Mouse (Mus musculus) right cerebral cortex, postnatal 4 days (tissue): ENCODE measurements around the gene Atad2b.
A peak's percentile ranks its signal among the peaks of the same experiment; 100 is the strongest.
"Not testable (repeated sequence)": the region's sequence is repeated elsewhere in the genome, so short reads cannot be mapped to it uniquely, and the experiment has no call there.

Experiments
- DNase-seq: peaks from one replicate; pipeline ENCODE4 v3.0.0-alpha.2; 2022

Atad2b gene

GRCm38 (mm10) chr12:4911716-4912115, 5.4 kb upstream of the Atad2b start:
- no peak for DNase-seq

GRCm38 (mm10) chr12:4914441-4914840, 2.7 kb upstream of the Atad2b start:
- DNase-seq = no peak

GRCm38 (mm10) chr12:4914944-4915343, 2.2 kb upstream of the Atad2b start:
- no peak for DNase-seq

- DNase-seq = peak; percentile 38
Measured at GRCm38 (mm10) chr12:4917805-4918591, 845 bp downstream of the Atad2b start.

GRCm38 (mm10) chr12:4928197-4928596, 11.0 kb downstream of the Atad2b start:
- DNase-seq = no peak

GRCm38 (mm10) chr12:4930820-4931548, 13.8 kb downstream of the Atad2b start:
- no peak for DNase-seq

- no peak for DNase-seq
Measured at GRCm38 (mm10) chr12:4952272-4952671, 35.1 kb downstream of the Atad2b start.

GRCm38 (mm10) chr12:4953156-4953555, 36.0 kb downstream of the Atad2b start:
- DNase-seq = no peak

- DNase-seq = peak; percentile 89
Measured at GRCm38 (mm10) chr12:4972939-4973338, 55.8 kb downstream of the Atad2b start.

GRCm38 (mm10) chr12:4978324-4978723, 61.2 kb downstream of the Atad2b start:
- DNase-seq = no peak

- no peak for DNase-seq
Measured at GRCm38 (mm10) chr12:4996981-4997380, 79.8 kb downstream of the Atad2b start.

GRCm38 (mm10) chr12:5005338-5005737, 88.2 kb downstream of the Atad2b start:
- DNase-seq = no peak

- DNase-seq = not testable (repeated sequence)
Measured at GRCm38 (mm10) chr12:5005776-5006175, 88.6 kb downstream of the Atad2b start.

GRCm38 (mm10) chr12:5008638-5009037, 91.5 kb downstream of the Atad2b start:
- DNase-seq = not testable (repeated sequence)

- no peak for DNase-seq
Measured at GRCm38 (mm10) chr12:5025226-5025861, 108.2 kb downstream of the Atad2b start.

- no peak for DNase-seq
Measured at GRCm38 (mm10) chr12:5029035-5029434, 111.9 kb downstream of the Atad2b start.

- DNase-seq = no peak
Measured at GRCm38 (mm10) chr12:5038008-5038407, 120.9 kb downstream of the Atad2b start.

GRCm38 (mm10) chr12:5044141-5044540, 127.0 kb downstream of the Atad2b start:
- DNase-seq = no peak

- DNase-seq = no peak
Measured at GRCm38 (mm10) chr12:5048104-5048503, 131.0 kb downstream of the Atad2b start.

- no peak for DNase-seq
Measured at GRCm38 (mm10) chr12:5067590-5067989, 150.4 kb downstream of the Atad2b start.

GRCm38 (mm10) chr12:5070131-5070530, 153.0 kb downstream of the Atad2b start:
- no peak for DNase-seq

- DNase-seq = no peak
Measured at GRCm38 (mm10) chr12:5073191-5073590, 156.0 kb downstream of the Atad2b start.

GRCm38 (mm10) chr12:5081480-5081879, 164.3 kb downstream of the Atad2b start:
- DNase-seq = no peak

GRCm38 (mm10) chr12:5084714-5085113, 167.6 kb downstream of the Atad2b start:
- no peak for DNase-seq
